Mouse (Mus musculus): ENCODE data around the gene Gm12216.

- no peak for TF ChIP-seq ZNF384 (IDR thresholded peaks at IDR 0.05; ENCODE audit: low read depth, low read length)
- TF ChIP-seq HCFC1 (IDR thresholded peaks at IDR 0.05; ENCODE audit: borderline replicate concordance, insufficient read depth, low read length) = no peak
- TF ChIP-seq ZC3H11A (IDR thresholded peaks at IDR 0.05; ENCODE audit: borderline replicate concordance, low read depth, low read length) = no peak
- no peak for TF ChIP-seq MAFK (IDR thresholded peaks at IDR 0.05; ENCODE audit: insufficient read depth, low read depth, low read length)
Measured at GRCm38 (mm10) chr11:53794671-53795557, 64.1 kb downstream of the Gm12216 start.

Data from ES-E14 (cell line).